Mouse (Mus musculus) lung, postnatal 0 days (tissue): ENCODE data around the gene Ttc34.

ENCODE experiments used
- CTCF ChIP-seq: IDR thresholded peaks from 2 replicates; pipeline ENCODE4 v1.5.1; 2016; ENCODE audit warnings: antibody characterized with exemption, mild to moderate bottlenecking
- EP300 ChIP-seq: IDR thresholded peaks from 2 replicates; pipeline ENCODE4 v1.6.1; 2016; ENCODE audit warnings: antibody characterized with exemption, mild to moderate bottlenecking, control low read depth

- TF ChIP-seq CTCF: no peak
- no peak for TF ChIP-seq EP300
Measured at GRCm38 (mm10) chr4:154886876-154887592, 49.8 kb downstream of the Ttc34 start.
